Mouse (Mus musculus) liver, adult 2 months (tissue): ENCODE measurements around the gene Unc13d.

ENCODE experiments used
- CTCF ChIP-seq: fragments of 200-500 bp; IDR thresholded peaks from 2 replicates; pipeline ENCODE4 v1.5.1; 2011; ENCODE audit warnings: low read depth, low read length, control low read depth
- POLR2A ChIP-seq: fragments of 200-500 bp; IDR thresholded peaks from 2 replicates; pipeline ENCODE4 v1.6.1; 2011; ENCODE audit warnings: low read length, control low read depth; ENCODE audit not compliant: insufficient read depth; ENCODE audit errors: extremely low read depth

DNA sequence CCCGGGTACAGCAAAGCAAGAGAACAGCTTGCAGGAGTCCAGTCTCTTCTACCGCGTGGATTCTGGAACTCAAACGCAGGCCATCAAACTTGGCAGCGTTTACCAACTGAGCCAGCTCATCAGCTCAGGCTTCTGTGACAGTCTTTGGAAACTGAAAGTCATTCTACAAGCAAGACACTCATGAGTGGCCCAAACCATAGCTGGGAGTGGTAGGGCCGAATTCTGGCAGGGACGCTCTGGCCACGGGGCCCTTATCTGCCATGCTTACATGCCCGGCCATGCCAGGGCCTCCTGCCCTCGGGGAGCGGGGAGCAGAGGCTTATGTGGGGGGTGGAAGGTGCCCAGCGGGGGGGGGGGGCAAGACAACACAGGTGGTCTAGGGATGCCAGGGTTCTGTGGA is 25.8 kb upstream of the Unc13d start:
- no peak for TF ChIP-seq CTCF
- TF ChIP-seq POLR2A: no peak
